Mouse (Mus musculus) heart, adult 2 months (tissue): ENCODE measurements around the gene Ppp1r21.

Source experiments
- EP300 ChIP-seq: fragments of 200-500 bp; IDR thresholded peaks from 2 replicates; pipeline ENCODE4 v1.6.1; 2011; ENCODE audit warnings: low read depth, low read length, control low read depth; ENCODE audit not compliant: insufficient read depth
- POLR2A ChIP-seq: fragments of 200-500 bp; IDR thresholded peaks from 2 replicates; pipeline ENCODE4 v1.6.1; 2011; ENCODE audit warnings: mild to moderate bottlenecking, low read depth, low read length, control low read depth; ENCODE audit not compliant: insufficient read depth

DNA sequence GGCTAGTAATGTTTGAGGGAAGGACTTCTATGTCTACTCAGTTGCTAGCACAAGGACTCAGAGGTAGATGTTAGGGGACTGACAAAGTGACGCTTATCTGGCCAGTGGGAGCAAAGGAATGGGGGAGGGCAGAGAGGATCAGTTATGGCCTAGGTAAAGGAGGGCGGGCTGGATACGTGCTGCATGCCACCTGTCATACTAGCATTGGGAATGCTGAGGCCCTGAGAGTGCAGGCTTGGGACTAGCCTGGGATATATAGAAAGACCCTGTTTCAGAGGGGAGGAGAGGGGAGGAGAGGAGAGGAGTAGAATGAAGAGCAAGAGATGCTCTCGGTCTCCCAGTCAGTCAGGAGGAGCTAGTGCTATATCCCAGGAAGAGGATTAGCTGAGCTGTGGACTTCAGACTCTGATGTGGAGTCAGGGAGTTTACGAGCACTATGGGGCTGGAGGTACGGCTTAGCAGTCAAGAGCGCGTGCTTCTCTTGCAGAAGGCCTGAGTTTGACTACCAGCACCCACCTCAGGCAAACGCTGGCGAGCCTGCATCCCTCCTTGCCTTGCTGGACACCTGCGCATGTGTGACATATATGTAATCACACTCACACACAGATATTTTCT is 23.7 kb downstream of the Ppp1r21 start:
- TF ChIP-seq EP300, result no peak
- TF ChIP-seq POLR2A, result no peak
